Mouse (Mus musculus) heart, embryonic 14.5 days (tissue): Measurements from ENCODE around the gene Hist1h2bh. TPM values are rescaled to one million over a fixed set of nuclear protein-coding genes. Genes with fewer than 3 reads are reported as not detected.
"Not testable (repeated sequence)": the region's sequence is repeated elsewhere in the genome, so short reads cannot be mapped to it uniquely, and the experiment has no call there.

ENCODE experiments used
- ATAC-seq: fragments of 200-750 bp; cut with Nextera tagmentation; 2 replicates; pipeline ENCODE4 v1.8.0; 2017; ENCODE audit warnings: low read depth, moderate TSS enrichment; ENCODE audit not compliant: insufficient number of reproducible peaks, insufficient read depth, low FRiP score
- H3K27ac ChIP-seq, 2 experiments: fragments of 200-500 bp in 1 of 2; fragments of 300-500 bp in 1 of 2; sonication (generic) in 1 of 2; replicated peaks in 1 of 2; 2 replicates each; pipeline ENCODE4 v1.5.1; 2012 to 2014; ENCODE audit warnings: low read depth in 2 of 2, low read length in 2 of 2, control low read depth in 1 of 2, mild to moderate bottlenecking in 1 of 2, mixed read lengths in 1 of 2; ENCODE audit not compliant: control insufficient read depth in 1 of 2, insufficient read depth in 1 of 2
- H3K27me3 ChIP-seq: fragments of 300-500 bp; sonication (generic); 2 replicates; pipeline ENCODE4 v1.6.1; 2014; ENCODE audit warnings: mild to moderate bottlenecking, low read length, control low read depth; ENCODE audit not compliant: control insufficient read depth, insufficient read depth
- H3K36me3 ChIP-seq: fragments of 300-500 bp; sonication (generic); 2 replicates; pipeline ENCODE4 v1.6.1; 2014; ENCODE audit warnings: mild to moderate bottlenecking, control low read depth, low read length, mixed read lengths; ENCODE audit not compliant: control insufficient read depth, insufficient read depth
- H3K4me1 ChIP-seq, 2 experiments: fragments of 200-500 bp in 1 of 2; fragments of 300-500 bp in 1 of 2; sonication (generic) in 1 of 2; 2 replicates each; pipeline ENCODE4 v1.6.1; 2012 to 2014; ENCODE audit warnings: low read length in 2 of 2, control low read depth in 1 of 2, mixed read lengths in 1 of 2; ENCODE audit not compliant: control insufficient read depth in 2 of 2, insufficient read depth in 2 of 2
- H3K4me2 ChIP-seq: fragments of 300-500 bp; sonication (generic); 2 replicates; pipeline ENCODE4 v1.6.1; 2014; ENCODE audit warnings: mild to moderate bottlenecking, low read length
- H3K4me3 ChIP-seq, 2 experiments: fragments of 200-500 bp in 1 of 2; fragments of 300-500 bp in 1 of 2; sonication (generic) in 1 of 2; 2 replicates each; pipeline ENCODE4 v1.5.1; 2012 to 2014; ENCODE audit warnings: low read length in 2 of 2, mild to moderate bottlenecking in 2 of 2, control low read depth in 1 of 2, low read depth in 1 of 2, moderate library complexity in 1 of 2; ENCODE audit not compliant: control insufficient read depth in 1 of 2, insufficient read depth in 1 of 2
- H3K9ac ChIP-seq: fragments of 300-500 bp; sonication (generic); 2 replicates; pipeline ENCODE4 v1.6.1; 2014; ENCODE audit warnings: mild to moderate bottlenecking, low read length
- H3K9me3 ChIP-seq: fragments of 300-500 bp; sonication (generic); 2 replicates; pipeline ENCODE4 v1.6.1; 2016; ENCODE audit warnings: low read length, control low read depth; ENCODE audit not compliant: control insufficient read depth
- WGBS: fragments of 180-500 bp; shearing (Covaris S2); extraction: QIAGEN DNeasy Blood & Tissue Kit; methylation state at CpG from one replicate; pipeline ENCODE4 v1.1.7; 2014; 5-methylcytosine and 5-hydroxymethylcytosine counted together
- polyA plus RNA-seq: library from polyadenylated mRNA; unstranded; fragments of >200 nt; fragmentation: Nextera tagmentation; extraction: Ambion mirVana; gene quantifications from 2 replicates; pipeline ENCODE4 v1.2.1, GENCODE M21; 2014

Gene Hist1h2bh
- polyA plus RNA-seq, 1 experiment from 2014 or later, result 0.65 TPM

DNA sequence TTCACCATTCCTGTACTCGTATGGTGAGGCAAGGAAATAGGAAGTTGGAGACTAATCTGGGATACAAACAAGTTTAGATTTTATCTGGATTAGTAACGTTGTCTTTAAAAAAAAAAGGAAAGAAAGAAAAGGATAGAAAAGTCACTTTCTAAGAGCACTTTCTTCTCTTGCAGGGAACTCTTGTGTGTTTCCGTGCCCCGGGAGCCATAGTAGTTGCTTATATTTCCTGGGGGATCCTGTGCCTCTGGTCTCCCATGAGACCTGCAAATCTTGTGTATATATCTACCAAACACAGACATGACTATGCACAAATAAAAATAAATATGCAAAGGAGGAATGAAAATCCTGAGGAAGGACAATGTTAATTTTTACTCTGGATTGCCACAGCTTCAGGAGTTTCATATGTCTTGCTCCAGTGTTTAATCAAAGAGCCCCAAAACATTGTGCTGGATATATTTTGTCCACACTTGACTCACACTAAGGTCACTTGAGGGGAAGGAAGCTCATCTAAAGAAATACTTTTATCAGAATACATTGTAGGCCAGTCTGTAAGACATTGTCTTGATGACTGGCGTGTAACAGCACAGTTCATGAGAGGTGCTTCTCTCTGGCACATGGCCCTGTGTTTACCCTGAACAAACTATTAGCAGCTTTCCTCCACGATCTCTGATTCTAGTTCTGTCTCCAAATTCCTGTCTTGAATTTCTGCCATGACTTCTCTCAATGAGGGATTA lies 33.9 kb upstream of the Hist1h2bh start:
- Histone ChIP-seq H3K27me3 (no peaks in the 10 kb centered on the region), H3K9ac (peak overlapping the region; percentile 79), H3K4me1 (peaks cover 3 to 21% of the 10 kb centered on the region in 2 experiments), H3K4me3 (peak overlapping the region in 1 of 2 experiments; percentile 44; a peak in 2 of 4 replicates), H3K4me2 (peak overlapping the region; percentile 70), H3K36me3 (no peaks in the 10 kb centered on the region), H3K27ac (peak overlapping the region; percentile 61 to 67; a peak in 3 of 4 replicates), H3K9me3 (no peaks in the 10 kb centered on the region)
- ATAC-seq, result no peak
- 64% methylated on average over 6 of the region's 6 CpGs for WGBS

DNA sequence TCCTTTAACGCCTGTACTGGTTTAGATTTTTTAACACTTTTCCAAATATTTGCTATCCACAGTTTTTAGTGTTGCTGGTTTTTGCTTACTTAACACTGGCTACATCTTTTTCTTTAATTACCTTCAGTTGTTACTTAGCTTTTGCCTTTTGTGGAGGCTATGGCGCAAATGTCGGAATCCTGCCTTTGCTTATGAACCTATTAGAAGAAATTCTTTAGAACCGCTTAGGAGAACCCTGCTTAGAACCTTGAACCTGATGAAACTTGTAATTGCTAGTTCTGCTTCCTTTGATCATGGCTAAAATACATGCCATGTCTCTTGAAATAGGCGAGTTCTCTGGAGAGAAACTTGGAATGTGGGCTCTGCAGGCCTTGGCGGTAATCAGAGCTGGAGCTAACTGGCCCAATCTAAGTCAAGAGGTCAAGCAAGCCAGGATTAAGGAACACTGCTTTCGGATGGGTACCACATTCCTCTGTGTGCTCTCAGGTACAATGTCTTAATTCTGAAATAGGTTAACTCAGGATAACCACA lies 33.2 kb upstream of the Hist1h2bh start:
- Histone ChIP-seq H3K4me2 (peak overlapping the region; percentile 70), H3K27ac (peak overlapping the region; percentile 61 to 67), H3K9me3 (no peaks in the 10 kb centered on the region), H3K9ac (peak overlapping the region; percentile 79), H3K27me3 (no peaks in the 10 kb centered on the region), H3K4me3 (peak overlapping the region; percentile 18 to 44), H3K4me1 (peaks cover 3 to 18% of the 10 kb centered on the region in 2 experiments; a peak in 3 of 4 replicates), H3K36me3 (no peaks in the 10 kb centered on the region)
- no peak for ATAC-seq
- 26% methylated on average over 7 of the region's 7 CpGs for WGBS

GRCm38 (mm10) chr13:23575864-23576313 lies 32.7 kb upstream of the Hist1h2bh start:
- H3K27me3 ChIP-seq, ATAC-seq, H3K9me3 ChIP-seq, H3K36me3 ChIP-seq: not testable (repeated sequence)
- 2% methylated on average over 11 of the region's 40 CpGs for WGBS
- Histone ChIP-seq H3K4me1 (peaks cover 3 to 18% of the 10 kb centered on the region in 2 experiments; a peak in 3 of 4 replicates), H3K9ac (peak overlapping the region; percentile 79), H3K4me2 (peak overlapping the region; percentile 70), H3K4me3 (peak overlapping the region; percentile 37 to 44), H3K27ac (peak overlapping the region; percentile 45 to 67)

GRCm38 (mm10) chr13:23575271-23575851 lies 32.2 kb upstream of the Hist1h2bh start, which contains the start of gene Hist1h3d:
TSS of gene Hist1h3d (plus strand) at chr13:23575763.
- H3K27me3 ChIP-seq, result no peaks in the 10 kb centered on the region
- H3K4me1 ChIP-seq, result peaks cover 3 to 19% of the 10 kb centered on the region in 2 experiments
- H3K27ac ChIP-seq, result peak within 1 kb of the TSS; percentile 81
- peak within 1 kb of the TSS; percentile 37 to 44 for H3K4me3 ChIP-seq
- no peaks in the 10 kb centered on the region for H3K36me3 ChIP-seq
- peak within 1 kb of the TSS; percentile 79 for H3K9ac ChIP-seq
- WGBS, result 2% methylated on average over 18 of the region's 18 CpGs
- peak; percentile 58 for ATAC-seq
- H3K9me3 ChIP-seq, result no peaks in the 10 kb centered on the region
- H3K4me2 ChIP-seq, result peak within 1 kb of the TSS; percentile 70

DNA sequence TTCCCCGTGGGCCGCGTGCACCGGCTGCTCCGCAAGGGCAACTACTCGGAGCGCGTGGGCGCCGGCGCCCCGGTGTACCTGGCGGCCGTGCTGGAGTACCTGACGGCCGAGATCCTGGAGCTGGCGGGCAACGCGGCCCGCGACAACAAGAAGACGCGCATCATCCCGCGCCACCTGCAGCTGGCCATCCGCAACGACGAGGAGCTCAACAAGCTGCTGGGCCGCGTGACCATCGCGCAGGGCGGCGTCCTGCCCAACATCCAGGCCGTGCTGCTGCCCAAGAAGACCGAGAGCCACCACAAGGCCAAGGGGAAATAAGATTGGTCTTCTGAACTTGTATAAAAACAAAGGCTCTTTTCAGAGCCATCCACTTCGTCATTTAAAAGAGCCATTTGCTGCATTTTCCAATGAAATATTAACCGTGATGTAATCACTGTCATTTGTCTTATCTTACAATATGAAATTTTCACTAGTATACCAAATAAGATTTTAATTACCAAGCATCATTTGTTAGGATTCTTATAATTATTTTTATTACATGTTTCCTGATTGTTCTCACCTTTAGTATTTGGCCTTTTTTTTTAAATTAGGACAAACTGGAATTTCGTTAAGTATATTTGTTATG lies 31.5 kb upstream of the Hist1h2bh start:
- H3K27me3 ChIP-seq, result not testable (repeated sequence)

GRCm38 (mm10) chr13:23573898-23574524 lies 30.8 kb upstream of the Hist1h2bh start, which contains the start of the genes Hist1h2bf and Hist1h2ad:
TSS of gene Hist1h2bf (minus strand) at chr13:23574196.
TSS of gene Hist1h2ad (plus strand) at chr13:23574381.
- Histone ChIP-seq H3K27ac (peak within 1 kb of the TSS; percentile 82 to 95), H3K4me1 (peaks cover 3 to 23% of the 10 kb centered on the region in 2 experiments), H3K9ac (peak within 1 kb of the TSS; percentile 80), H3K4me3 (peak within 1 kb of the TSS; percentile 44 to 47), H3K4me2 (peak within 1 kb of the TSS; percentile 70)
- not testable (repeated sequence) for H3K27me3 ChIP-seq, H3K9me3 ChIP-seq, H3K36me3 ChIP-seq
- WGBS, result under 1% methylated on average over 35 of the region's 42 CpGs
- ATAC-seq, result peak; percentile 87

More for the DNA sequence above, 31.5 kb upstream of the Hist1h2bh start:
- H3K27ac ChIP-seq, result peak overlapping the region; percentile 81 to 82
- H3K9me3 ChIP-seq, ATAC-seq, H3K36me3 ChIP-seq: not testable (repeated sequence)
- peak overlapping the region; percentile 70 for H3K4me2 ChIP-seq
- WGBS, result 5% methylated on average over 5 of the region's 39 CpGs
- peak overlapping the region; percentile 30 to 44 for H3K4me3 ChIP-seq
- H3K4me1 ChIP-seq, result peaks cover 3 to 23% of the 10 kb centered on the region in 2 experiments
- peak overlapping the region; percentile 69 for H3K9ac ChIP-seq
